Mouse (Mus musculus) cerebellum, adult 11 months (tissue): ENCODE data around the gene Cntnap5a.

ENCODE experiments used
- DNase-seq: peaks from one replicate; pipeline ENCODE4 v3.0.0; 2022

Cntnap5a gene

GRCm38 (mm10) chr1:116370817-116371216 is 686.3 kb downstream of the Cntnap5a start:
- no peak for DNase-seq

- DNase-seq = no peak
Observed at GRCm38 (mm10) chr1:116373551-116373950, 689.0 kb downstream of the Cntnap5a start.

GRCm38 (mm10) chr1:116392390-116392789 is 707.8 kb downstream of the Cntnap5a start:
- DNase-seq = no peak

GRCm38 (mm10) chr1:116401996-116402656 is 717.6 kb downstream of the Cntnap5a start:
- no peak for DNase-seq

GRCm38 (mm10) chr1:116409836-116410235 is 725.3 kb downstream of the Cntnap5a start:
- DNase-seq = no peak

GRCm38 (mm10) chr1:116428396-116428795 is 743.8 kb downstream of the Cntnap5a start:
- no peak for DNase-seq

GRCm38 (mm10) chr1:116455115-116455717 is 770.7 kb downstream of the Cntnap5a start:
- DNase-seq = no peak

GRCm38 (mm10) chr1:116477703-116478102 is 793.1 kb downstream of the Cntnap5a start:
- no peak for DNase-seq

GRCm38 (mm10) chr1:116488780-116489569 is 804.4 kb downstream of the Cntnap5a start:
- DNase-seq = no peak

- no peak for DNase-seq
Observed at GRCm38 (mm10) chr1:116577969-116578666, 893.6 kb downstream of the Cntnap5a start.

GRCm38 (mm10) chr1:116616272-116616671 is 931.7 kb downstream of the Cntnap5a start:
- no peak for DNase-seq
